Mouse (Mus musculus): ENCODE results near the gene Aldh1a7. TPM values are rescaled to one million over a fixed set of nuclear protein-coding genes. Genes with fewer than 3 reads are reported as not detected.

The Aldh1a7 gene
- total and polyA plus RNA-seq, 2 experiments, result 67.2 to 198 TPM

DNA sequence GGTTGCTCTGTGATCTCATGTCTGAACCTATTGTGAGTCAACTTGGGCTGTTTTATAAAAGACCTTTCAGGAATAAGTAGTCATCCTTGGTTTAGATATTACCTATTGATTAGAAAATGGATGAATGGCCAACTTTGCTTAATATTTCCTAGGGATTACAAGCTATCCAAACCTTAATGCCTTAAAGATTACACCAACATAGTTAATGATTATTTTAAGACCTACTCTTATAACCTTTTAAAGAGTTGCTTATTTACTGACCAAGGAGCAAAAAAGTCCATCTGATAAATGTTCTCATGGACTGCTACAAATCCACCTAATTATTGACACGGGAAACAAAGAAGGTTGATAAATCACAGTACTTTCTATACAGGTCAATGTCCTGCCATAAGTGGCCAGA, 17.3 kb upstream of the Aldh1a7 start:
- Histone ChIP-seq H3K4me3 (ENCODE audit: insufficient read depth, low read depth, low read length) (no peak overlapping the region), H3K4me1 (ENCODE audit: control insufficient read depth, insufficient read depth, low read length) (no peaks in the 10 kb centered on the region), H3K27me3 (ENCODE audit: control insufficient read depth, insufficient read depth, low read length) (no peaks in the 10 kb centered on the region), H3K79me2 (ENCODE audit: control insufficient read depth, insufficient read depth, low read length) (no peaks in the 10 kb centered on the region), H3K9ac (ENCODE audit: low read depth, low read length) (no peak overlapping the region), H3K36me3 (ENCODE audit: control insufficient read depth, insufficient read depth, low read length) (no peaks in the 10 kb centered on the region), H3K27ac (replicated peaks; ENCODE audit: insufficient read depth, low read depth, low read length) (no peak overlapping the region)
- peak; percentile 87 for DNase-seq (ENCODE audit: extremely low read depth, low read depth, low spot score)
- 25% methylated on average over 1 of the region's 1 CpGs for WGBS
- TF ChIP-seq CTCF (IDR thresholded peaks at IDR 0.05; ENCODE audit: low read depth, low read length), result no peak
- no peak for TF ChIP-seq POLR2A (IDR thresholded peaks at IDR 0.05; ENCODE audit: extremely low read depth, insufficient read depth, low read length)

DNA sequence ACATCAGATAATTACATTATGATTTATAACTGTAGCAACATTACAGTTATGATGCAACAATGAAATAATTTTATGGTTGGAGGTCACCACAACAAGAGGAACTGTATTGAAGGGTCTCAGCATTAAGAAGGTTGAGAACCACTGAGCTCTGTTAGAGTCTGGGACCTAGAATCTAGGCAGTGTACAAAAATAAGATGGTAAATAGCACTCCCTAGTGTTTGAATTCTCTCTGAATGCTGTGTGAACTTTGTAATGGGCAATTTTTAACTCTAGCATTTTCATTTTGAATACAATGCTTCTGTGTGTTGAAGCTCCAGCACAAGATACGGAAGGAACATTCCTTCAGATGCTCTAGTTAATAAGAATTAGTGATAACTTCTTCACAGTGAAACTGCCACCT, 916 bp upstream of the Aldh1a7 start:
- peak; percentile 44 for DNase-seq (ENCODE audit: extremely low read depth, low read depth, low spot score)
- Histone ChIP-seq H3K4me1 (ENCODE audit: control insufficient read depth, insufficient read depth, low read length) (peaks cover 8% of the 10 kb centered on the region; the same call in 1 of the 2 replicates), H3K79me2 (ENCODE audit: control insufficient read depth, insufficient read depth, low read length) (no peaks in the 10 kb centered on the region; the same call in 1 of the 2 replicates), H3K9ac (ENCODE audit: low read depth, low read length) (no peak overlapping the region), H3K27me3 (ENCODE audit: control insufficient read depth, insufficient read depth, low read length) (no peaks in the 10 kb centered on the region), H3K36me3 (ENCODE audit: control insufficient read depth, insufficient read depth, low read length) (no peaks in the 10 kb centered on the region), H3K27ac (replicated peaks; ENCODE audit: insufficient read depth, low read depth, low read length) (no peak overlapping the region), H3K4me3 (ENCODE audit: insufficient read depth, low read depth, low read length) (no peak overlapping the region)
- no peak for TF ChIP-seq CTCF (IDR thresholded peaks at IDR 0.05; ENCODE audit: low read depth, low read length)
- no peak for TF ChIP-seq POLR2A (IDR thresholded peaks at IDR 0.05; ENCODE audit: extremely low read depth, insufficient read depth, low read length)
- 83% methylated on average over 1 of the region's 1 CpGs for WGBS

DNA sequence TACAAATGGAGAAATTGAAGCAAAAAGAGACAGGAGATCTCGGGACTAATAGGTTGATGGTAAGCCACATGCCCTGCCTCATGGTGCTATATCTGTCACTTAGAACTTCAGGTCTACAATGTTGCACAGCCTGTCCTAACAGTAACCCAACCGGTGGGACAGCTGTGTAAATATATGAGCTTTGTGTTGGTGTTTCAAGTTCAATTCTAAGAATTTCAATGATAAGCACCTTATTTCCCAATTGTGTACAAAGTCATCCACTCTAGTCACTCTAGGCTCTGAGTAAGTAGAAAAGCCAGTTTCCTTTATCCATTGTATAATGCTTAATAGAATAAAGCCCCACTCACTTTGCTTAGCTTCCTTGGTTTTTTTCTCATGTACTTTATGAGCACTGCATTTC, 4.4 kb downstream of the Aldh1a7 start:
- H3K79me2 ChIP-seq (ENCODE audit: control insufficient read depth, insufficient read depth, low read length), result no peaks in the 10 kb centered on the region; the same call in 1 of the 2 replicates
- 36% methylated on average over 2 of the region's 2 CpGs for WGBS
- DNase-seq (ENCODE audit: extremely low read depth, low read depth, low spot score), result peak; percentile 61
- peaks cover 10% of the 10 kb centered on the region; the same call in 1 of the 2 replicates for H3K4me1 ChIP-seq (ENCODE audit: control insufficient read depth, insufficient read depth, low read length)
- H3K27ac ChIP-seq (replicated peaks; ENCODE audit: insufficient read depth, low read depth, low read length), result no peak overlapping the region
- TF ChIP-seq POLR2A (IDR thresholded peaks at IDR 0.05; ENCODE audit: extremely low read depth, insufficient read depth, low read length), result no peak
- TF ChIP-seq CTCF (IDR thresholded peaks at IDR 0.05; ENCODE audit: low read depth, low read length), result no peak
- no peak overlapping the region for H3K9ac ChIP-seq (ENCODE audit: low read depth, low read length)
- H3K27me3 ChIP-seq (ENCODE audit: control insufficient read depth, insufficient read depth, low read length), result no peaks in the 10 kb centered on the region
- peaks cover 13% of the 10 kb centered on the region for H3K36me3 ChIP-seq (ENCODE audit: control insufficient read depth, insufficient read depth, low read length)
- H3K4me3 ChIP-seq (ENCODE audit: insufficient read depth, low read depth, low read length), result no peak overlapping the region

DNA sequence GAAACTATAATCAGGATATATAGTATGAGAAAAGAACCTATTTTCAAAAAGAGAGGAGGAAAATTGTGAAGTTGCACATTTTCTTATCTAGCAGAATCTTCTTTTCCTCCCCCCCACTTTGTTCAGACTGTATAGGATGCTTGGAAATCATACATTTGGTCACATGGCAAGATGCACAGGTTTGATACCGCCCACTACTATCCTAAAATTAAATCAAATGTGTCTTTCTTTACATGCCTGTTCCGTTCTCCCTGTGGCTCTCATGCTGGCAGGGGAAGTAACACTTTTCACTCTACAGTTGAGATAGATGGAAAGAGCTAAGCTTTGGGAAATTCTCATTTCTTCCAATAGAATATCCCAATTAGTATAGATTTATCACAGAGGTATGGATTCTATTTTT, 7.1 kb downstream of the Aldh1a7 start:
- no peak overlapping the region for H3K9ac ChIP-seq (ENCODE audit: low read depth, low read length)
- no peak for DNase-seq (ENCODE audit: extremely low read depth, low read depth, low spot score)
- H3K4me1 ChIP-seq (ENCODE audit: control insufficient read depth, insufficient read depth, low read length), result peaks cover 7% of the 10 kb centered on the region; the same call in 1 of the 2 replicates
- TF ChIP-seq POLR2A (IDR thresholded peaks at IDR 0.05; ENCODE audit: extremely low read depth, insufficient read depth, low read length) (no peak), CTCF (IDR thresholded peaks at IDR 0.05; ENCODE audit: low read depth, low read length) (no peak)
- no peak overlapping the region for H3K4me3 ChIP-seq (ENCODE audit: insufficient read depth, low read depth, low read length)
- H3K27ac ChIP-seq (replicated peaks; ENCODE audit: insufficient read depth, low read depth, low read length), result no peak overlapping the region
- 87% methylated on average over 2 of the region's 2 CpGs for WGBS
- no peaks in the 10 kb centered on the region; the same call in 1 of the 2 replicates for H3K79me2 ChIP-seq (ENCODE audit: control insufficient read depth, insufficient read depth, low read length)
- H3K36me3 ChIP-seq (ENCODE audit: control insufficient read depth, insufficient read depth, low read length), result peaks cover 29% of the 10 kb centered on the region
- no peaks in the 10 kb centered on the region for H3K27me3 ChIP-seq (ENCODE audit: control insufficient read depth, insufficient read depth, low read length)

DNA sequence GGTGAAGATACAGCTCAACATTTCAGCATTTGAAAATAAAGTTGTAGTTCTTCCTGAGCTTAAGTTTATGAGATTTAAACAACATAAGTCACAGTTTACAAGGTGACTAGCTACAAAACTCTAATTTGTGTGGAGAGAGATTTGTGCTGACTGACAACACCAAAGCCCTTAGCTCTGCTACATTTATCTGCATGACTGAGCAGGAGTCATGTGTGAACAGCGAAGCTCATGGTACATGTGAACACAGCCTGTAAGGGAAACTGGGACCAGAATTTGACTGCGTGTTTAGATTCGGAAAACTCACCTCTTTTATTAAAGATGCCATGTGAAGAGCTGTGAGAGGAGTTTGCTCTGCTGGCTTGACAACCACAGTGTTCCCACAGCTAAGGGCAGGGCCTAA, 11.7 kb downstream of the Aldh1a7 start:
- H3K27ac ChIP-seq (replicated peaks; ENCODE audit: insufficient read depth, low read depth, low read length), result no peak overlapping the region
- H3K9ac ChIP-seq (ENCODE audit: low read depth, low read length), result no peak overlapping the region
- H3K27me3 ChIP-seq (ENCODE audit: control insufficient read depth, insufficient read depth, low read length), result no peaks in the 10 kb centered on the region
- no peaks in the 10 kb centered on the region; the same call in 1 of the 2 replicates for H3K79me2 ChIP-seq (ENCODE audit: control insufficient read depth, insufficient read depth, low read length)
- 94% methylated on average over 3 of the region's 3 CpGs for WGBS
- H3K4me1 ChIP-seq (ENCODE audit: control insufficient read depth, insufficient read depth, low read length), result peaks cover 2% of the 10 kb centered on the region; the same call in 1 of the 2 replicates
- peaks cover 36% of the 10 kb centered on the region for H3K36me3 ChIP-seq (ENCODE audit: control insufficient read depth, insufficient read depth, low read length)
- no peak for TF ChIP-seq CTCF (IDR thresholded peaks at IDR 0.05; ENCODE audit: low read depth, low read length)
- no peak for TF ChIP-seq POLR2A (IDR thresholded peaks at IDR 0.05; ENCODE audit: extremely low read depth, insufficient read depth, low read length)
- DNase-seq (ENCODE audit: extremely low read depth, low read depth, low spot score), result no peak
- no peak overlapping the region for H3K4me3 ChIP-seq (ENCODE audit: insufficient read depth, low read depth, low read length)

DNA sequence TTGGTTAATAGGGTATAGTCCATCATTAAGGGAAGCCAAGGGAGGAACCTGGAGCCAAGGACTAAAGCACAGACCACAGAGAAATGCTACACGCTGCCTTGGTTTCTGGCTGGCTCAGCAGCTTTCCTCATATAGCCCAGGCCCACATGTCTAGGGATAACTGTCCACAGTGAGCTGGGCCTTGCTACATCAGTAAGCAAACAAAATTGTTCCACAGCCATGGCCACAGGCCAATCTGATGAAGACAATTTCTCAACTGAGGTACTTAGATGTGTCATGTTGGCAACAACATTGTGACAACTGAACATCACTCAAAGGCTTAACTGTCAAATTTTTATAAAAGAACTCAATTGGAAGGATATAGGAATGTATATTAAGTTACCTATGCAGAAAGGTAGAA, 12.3 kb downstream of the Aldh1a7 start:
- H3K36me3 ChIP-seq (ENCODE audit: control insufficient read depth, insufficient read depth, low read length), result peaks cover 36% of the 10 kb centered on the region
- H3K9ac ChIP-seq (ENCODE audit: low read depth, low read length), result no peak overlapping the region
- peak; percentile 89 for DNase-seq (ENCODE audit: extremely low read depth, low read depth, low spot score)
- peaks cover 2% of the 10 kb centered on the region; the same call in 1 of the 2 replicates for H3K4me1 ChIP-seq (ENCODE audit: control insufficient read depth, insufficient read depth, low read length)
- no peaks in the 10 kb centered on the region for H3K27me3 ChIP-seq (ENCODE audit: control insufficient read depth, insufficient read depth, low read length)
- H3K79me2 ChIP-seq (ENCODE audit: control insufficient read depth, insufficient read depth, low read length), result no peaks in the 10 kb centered on the region; the same call in 1 of the 2 replicates
- TF ChIP-seq CTCF (IDR thresholded peaks at IDR 0.05; ENCODE audit: low read depth, low read length), result no peak
- TF ChIP-seq POLR2A (IDR thresholded peaks at IDR 0.05; ENCODE audit: extremely low read depth, insufficient read depth, low read length), result no peak
- no peak overlapping the region for H3K4me3 ChIP-seq (ENCODE audit: insufficient read depth, low read depth, low read length)
- WGBS, result 0% methylated on average over 1 of the region's 1 CpGs
- H3K27ac ChIP-seq (replicated peaks; ENCODE audit: insufficient read depth, low read depth, low read length), result no peak overlapping the region
